Mouse (Mus musculus): ENCODE measurements around the gene Ppp4r3a.
A peak's percentile ranks its signal among the peaks of the same experiment; 100 is the strongest.
"Not testable (repeated sequence)": the region's sequence is repeated elsewhere in the genome, so short reads cannot be mapped to it uniquely, and the experiment has no call there.

Ppp4r3a gene

DNA sequence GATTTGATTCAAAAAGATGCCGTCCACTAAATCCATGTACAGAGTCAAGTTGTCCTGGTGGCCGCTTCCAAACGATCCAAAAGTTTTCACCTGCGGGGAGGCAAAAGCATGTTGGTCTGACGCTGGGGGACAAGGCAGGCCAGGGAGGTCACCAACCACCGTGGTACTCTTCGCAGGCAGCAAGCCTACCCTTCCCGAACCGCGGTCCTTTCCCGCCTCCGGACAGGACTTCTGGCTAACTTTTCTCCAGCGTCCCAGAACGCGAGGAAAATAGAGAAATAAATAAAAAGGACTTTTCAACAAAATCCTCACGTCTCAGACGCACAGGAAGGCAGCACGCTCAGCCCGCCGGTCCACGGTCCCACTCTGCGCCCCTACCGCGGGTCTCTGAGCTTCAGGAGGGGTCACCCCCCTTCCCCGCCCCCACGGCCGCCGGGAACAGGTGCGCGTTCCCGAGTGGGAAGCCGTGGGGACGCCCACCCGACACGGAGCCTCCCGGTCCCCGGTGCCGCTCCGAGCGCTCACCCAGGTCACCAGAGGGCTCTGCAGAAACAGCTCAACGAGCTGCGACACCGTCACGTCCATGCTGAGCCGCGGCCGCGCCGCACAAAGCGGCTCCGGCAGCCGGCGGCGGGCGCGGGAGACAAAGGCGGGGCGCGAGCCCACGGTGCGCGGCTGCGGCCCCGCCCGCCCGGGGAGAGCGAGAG, 55.1 kb downstream of the Ppp4r3a start:
- DNase-seq (ENCODE audit: low spot score): no peak

DNA sequence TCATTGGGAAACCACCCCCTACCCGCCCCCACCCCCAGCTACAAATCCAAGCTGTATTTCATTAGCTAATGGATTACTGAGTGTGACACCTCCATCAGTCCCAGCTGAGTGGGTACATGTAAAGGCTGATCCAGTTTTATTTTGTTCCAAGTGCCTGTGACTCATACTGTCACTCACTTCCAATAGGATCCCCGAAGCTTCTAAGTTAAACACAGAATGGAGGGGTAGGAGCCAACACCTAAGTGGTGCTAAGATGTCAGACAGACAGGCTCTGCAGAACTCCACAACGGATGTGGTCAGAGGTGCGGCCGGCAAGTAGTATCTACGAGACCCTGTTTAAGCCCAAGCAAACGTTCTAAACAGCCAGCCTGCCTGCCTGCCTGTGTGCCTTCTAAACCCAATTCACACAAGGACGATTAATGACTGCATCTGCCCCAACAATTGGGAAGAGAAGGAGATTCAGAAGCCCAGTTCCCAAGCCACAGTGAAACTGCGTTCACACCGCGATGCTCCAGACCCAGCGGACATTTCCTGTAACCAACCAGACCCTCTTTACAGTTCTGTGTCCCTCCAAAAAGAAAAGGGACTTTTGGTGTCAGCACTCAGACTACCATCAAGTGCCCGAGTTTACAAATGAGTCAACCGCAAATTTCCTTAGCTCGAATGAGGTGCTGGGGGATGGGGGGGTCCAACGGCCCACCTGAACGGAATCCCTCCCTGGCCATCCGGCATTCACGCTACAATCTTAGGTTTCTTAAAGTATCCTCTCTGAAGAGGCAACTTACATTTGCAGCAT, 55.9 kb downstream of the Ppp4r3a start:
- peak; percentile 29 for DNase-seq (ENCODE audit: low spot score)

DNA sequence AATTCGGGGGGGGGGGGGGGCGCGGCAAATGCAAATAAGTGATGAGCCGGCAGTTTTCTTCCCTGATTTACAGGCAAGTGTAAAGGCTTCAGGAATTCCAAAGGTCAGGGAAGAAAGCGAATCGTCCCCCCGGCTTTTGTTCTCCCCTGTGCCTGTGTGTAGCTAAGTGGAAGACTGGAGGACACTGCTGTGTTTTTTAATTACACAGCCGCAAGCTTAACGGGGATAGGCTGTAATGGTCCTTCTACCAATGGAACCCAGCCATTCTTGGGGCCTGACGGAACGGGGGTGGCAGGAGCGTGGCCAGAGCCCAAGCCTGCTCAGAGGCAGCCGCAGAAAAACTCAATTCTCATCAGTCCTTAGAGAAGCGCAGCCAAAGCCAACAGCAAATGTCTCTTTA, 56.6 kb downstream of the Ppp4r3a start:
- DNase-seq (ENCODE audit: low spot score): no peak

DNA sequence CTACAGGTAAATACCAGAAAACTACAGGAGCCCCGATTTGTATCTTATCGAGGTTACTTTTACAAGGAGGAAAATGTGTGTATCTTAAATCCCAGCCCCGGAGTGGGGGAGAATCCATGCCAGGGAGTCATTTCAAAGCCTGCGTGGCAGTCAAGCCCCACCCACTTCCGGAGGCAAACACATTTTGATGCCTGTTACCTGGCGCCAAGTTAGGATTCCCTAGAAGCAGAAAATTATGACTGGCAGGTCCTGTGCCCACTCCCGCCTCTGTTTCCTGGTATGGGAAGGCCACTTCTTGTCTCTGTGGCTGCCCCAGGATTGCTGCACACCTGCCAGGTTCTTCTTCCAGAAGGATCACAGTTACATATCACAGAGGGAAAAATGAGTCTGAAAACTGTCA, 57.0 kb downstream of the Ppp4r3a start:
- DNase-seq (ENCODE audit: low spot score): no peak

GRCm38 (mm10) chr12:101026025-101026424, 57.5 kb downstream of the Ppp4r3a start:
- DNase-seq (ENCODE audit: low spot score): no peak

DNA sequence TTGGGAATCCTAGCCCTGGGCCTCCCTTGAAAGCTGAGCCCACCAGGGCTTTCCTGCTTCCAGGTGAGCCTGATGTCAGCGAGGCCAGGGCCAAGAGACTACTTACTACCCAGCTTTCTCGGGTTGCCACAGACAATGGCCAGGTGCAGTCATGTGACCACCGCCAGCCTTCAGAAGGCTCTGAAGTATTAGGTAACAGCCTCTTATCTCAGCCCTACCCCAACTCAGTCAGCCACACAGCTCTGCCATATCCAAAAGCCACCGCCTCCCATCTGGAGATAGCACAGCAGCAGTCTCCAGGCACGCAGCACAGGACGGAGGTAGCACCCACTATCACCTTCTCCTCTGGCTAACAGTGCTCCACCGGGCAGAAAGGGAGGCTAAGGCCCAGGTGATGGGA, 58.1 kb downstream of the Ppp4r3a start:
- no peak for DNase-seq (ENCODE audit: low spot score)

- no peak for DNase-seq (ENCODE audit: low spot score)
Measured at GRCm38 (mm10) chr12:101024824-101025223, 58.7 kb downstream of the Ppp4r3a start.

DNA sequence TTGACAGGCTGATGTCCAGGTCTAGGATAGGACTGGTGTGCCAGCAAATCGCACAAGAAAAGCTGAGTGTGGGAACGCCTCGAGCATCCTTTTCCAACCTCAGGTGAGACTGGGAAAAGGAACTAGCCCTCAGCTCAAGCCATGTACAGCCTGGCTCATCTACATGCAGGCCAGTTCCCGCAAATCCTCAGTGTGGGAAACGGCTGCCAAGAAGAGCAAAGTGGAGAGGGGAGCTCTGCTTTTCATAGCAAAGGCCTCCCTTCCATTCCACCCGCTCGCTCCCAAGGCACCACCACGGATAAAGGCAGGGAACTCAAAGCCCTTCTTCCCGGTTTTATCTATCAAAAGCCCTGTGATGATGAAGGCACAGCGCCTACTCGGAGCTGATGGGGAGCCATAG, 60.4 kb downstream of the Ppp4r3a start:
- no peak for DNase-seq (ENCODE audit: low spot score)

DNA sequence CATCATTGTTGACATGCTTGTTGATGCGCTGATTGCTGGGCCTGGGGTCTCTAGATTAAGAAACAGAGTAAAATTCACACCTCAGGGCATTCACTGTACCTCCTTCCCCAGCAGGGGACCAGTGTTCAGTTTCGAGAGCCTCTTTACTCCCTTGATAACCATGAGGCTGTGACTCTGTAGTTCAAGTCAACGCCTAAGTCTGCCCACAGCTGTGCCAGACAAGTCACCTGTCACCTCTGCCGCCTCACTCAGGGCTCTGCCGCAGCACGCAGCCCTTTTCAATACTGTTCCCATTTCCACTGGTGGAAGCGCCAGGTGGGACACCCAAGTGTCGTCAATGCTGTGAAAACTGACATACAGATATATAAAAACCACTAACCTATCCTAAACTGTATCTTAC, 61.1 kb downstream of the Ppp4r3a start:
- no peak for DNase-seq (ENCODE audit: low spot score)

DNA sequence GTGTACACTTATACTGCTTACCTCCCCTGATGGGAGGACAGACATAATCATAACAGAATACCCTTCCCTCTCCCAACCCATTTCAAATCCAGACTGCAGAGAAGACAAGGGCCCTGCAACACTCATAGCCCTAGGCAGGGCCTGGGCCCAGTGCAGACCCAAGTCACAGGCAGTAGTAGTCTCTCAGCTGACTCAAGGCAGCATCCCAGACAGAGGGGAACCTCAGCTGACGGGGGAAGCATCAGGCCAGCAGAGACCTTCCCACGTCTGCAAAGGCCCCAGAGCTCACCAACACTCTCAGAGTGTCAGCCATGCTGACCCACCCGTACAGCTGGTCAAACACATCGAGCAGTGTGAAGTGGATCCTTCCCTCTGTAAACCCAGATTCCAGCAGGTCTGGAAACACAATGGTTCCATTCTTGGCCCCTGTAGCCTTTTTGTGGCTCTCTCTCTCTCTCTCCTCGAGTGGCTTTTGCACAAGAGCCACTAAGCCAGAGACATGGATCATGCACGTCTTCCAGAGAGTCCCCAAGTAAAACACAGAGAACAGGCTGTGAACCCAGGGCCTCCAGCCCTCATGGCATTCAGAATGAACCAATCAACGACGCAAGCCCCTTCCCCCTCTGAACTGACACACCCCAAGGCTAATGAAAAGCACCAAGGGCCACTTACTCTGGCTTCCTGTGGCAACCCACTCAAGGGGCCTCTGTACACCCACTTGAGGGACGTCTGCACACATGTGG, 61.8 kb downstream of the Ppp4r3a start:
- no peak for DNase-seq (ENCODE audit: low spot score)

DNA sequence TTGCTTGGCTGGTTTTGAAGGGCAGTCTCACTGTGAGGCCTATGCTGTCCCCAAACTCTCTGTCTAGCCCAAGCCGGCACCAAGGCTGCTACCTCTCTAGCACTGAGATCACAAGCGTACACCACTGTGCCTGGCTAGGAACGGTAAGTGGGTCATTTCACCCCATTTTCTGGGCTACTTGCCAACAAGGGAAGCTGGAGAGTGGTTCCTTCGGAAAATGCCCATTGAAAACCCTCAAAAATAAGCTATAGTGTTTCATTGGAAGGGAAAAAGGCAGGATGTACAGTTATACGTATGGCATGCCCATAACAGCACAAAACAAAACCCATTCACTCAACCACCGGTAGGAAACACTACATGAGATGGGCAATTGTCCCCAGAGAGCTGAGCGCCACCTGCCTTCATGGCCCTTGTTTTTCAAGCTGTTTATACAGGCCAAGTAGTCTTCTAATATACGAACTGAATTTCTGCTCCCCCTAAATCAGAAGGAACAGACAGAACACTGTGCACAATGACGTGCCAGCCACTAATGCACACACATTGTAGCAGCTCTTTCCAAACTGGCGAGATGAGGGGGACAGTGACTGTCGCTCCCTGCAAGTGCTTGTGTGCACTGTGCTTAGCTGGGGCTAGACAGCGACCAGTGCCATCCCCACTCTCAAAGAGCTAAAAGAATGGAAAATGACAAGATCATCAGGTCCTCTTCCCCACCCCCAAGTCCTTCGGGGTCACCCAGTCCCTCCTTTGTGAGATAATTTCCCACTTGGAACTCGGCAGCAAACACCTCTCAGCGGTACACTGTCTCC, 63.1 kb downstream of the Ppp4r3a start:
- DNase-seq (ENCODE audit: low spot score): no peak

DNA sequence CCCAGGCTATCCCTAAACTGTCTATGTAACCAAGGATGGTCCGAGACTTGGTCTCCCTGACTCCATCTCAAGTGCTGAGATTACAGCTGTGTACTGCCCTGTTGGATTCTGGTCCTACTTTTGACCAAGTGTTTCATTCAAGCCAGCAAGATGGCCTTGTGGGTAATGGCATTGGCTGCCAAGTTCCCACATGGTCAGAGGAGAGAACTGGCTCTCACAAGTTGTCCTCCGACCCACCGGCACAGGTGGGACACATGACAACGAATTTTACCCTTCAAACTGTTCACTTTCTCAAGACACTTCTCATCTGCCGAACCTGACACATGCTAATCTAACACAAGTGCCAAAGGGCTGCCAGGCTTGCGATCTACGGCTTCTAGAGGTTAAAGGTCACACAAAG, 64.1 kb downstream of the Ppp4r3a start:
- DNase-seq (ENCODE audit: low spot score): no peak

GRCm38 (mm10) chr12:101019031-101019430, 64.5 kb downstream of the Ppp4r3a start:
- DNase-seq (ENCODE audit: low spot score): no peak

DNA sequence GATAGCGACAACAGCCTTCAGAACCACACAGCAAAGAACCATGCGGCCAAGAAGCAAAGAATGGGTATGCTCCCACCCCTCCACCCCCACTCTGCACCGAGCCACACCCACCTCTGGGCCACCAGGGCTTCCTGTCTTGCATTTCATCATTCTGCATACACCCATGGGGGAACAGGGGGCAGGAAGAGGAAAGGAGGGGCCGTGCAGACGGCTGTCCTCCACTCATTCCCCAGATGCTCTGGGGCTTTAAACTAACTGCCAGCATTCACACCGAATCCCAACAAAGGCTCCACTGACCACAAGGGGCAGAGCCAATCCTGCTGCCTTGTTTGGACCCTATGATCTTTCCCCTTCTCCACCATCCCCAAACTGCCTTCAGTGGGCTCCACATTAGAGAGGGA, 65.5 kb downstream of the Ppp4r3a start:
- DNase-seq (ENCODE audit: low spot score): no peak

- DNase-seq (ENCODE audit: low spot score): no peak
Measured at GRCm38 (mm10) chr12:101016412-101016928, 67.0 kb downstream of the Ppp4r3a start.

- no peak for DNase-seq (ENCODE audit: low spot score)
Measured at GRCm38 (mm10) chr12:101015926-101016325, 67.6 kb downstream of the Ppp4r3a start.

- DNase-seq (ENCODE audit: low spot score): no peak
Measured at GRCm38 (mm10) chr12:101015165-101015560, 68.3 kb downstream of the Ppp4r3a start.

- no peak for DNase-seq (ENCODE audit: low spot score)
Measured at GRCm38 (mm10) chr12:101014549-101015164, 68.8 kb downstream of the Ppp4r3a start.

DNA sequence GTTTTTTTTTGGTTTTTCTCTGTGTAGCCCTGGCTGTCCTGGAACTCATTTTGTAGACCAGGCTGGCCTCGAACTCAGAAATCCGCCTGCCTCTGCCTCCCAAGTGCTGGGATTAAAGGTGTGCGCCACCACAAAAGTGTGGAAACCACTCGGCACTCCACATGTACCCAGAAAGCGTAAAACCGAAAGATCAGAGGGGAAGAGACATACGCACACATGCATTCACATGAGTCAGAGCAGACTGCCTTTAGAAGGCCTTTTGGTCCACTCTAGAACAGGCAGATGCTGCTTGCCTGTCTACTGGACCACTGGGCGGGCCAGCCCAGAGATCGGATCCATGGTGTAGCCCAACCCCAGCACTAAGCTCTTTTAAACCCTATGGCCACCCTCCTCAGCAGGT, 69.8 kb downstream of the Ppp4r3a start:
- not testable (repeated sequence) for DNase-seq (ENCODE audit: low spot score)

DNA sequence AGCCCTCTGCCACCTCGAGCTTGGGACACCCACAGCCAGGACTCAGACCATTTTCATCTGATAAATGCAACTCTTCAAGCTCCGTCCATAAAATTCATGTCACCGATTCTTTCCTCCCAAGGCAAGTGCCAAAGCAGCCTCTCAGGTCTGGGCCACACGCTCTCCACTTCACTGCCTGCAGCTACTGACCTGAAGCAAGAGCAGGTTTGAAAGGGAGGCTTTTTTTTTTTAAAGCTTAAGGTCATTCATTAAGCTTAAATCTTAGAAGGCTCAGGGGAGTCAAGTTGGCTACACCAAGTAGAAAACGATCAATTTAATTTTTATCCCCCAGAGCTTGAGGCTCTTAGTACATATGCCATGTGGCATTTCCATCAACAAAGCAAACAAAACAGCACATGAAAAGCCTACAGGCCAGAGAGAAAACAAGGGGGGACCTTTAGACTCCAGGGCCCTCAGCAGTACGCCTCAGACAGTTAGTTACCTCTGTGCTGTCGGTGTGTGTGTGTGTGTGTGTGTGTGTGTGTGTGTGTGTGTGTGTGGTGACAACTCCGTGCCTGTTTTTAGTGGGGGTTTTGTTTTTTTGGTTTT, 70.3 kb downstream of the Ppp4r3a start:
- DNase-seq (ENCODE audit: low spot score): no peak
